Mouse (Mus musculus) erythroblast, embryonic 14.5 days (primary cell): ENCODE measurements around the gene Dnah6.

Experiments used
- GATA1 ChIP-seq: IDR thresholded peaks from 2 replicates; pipeline ENCODE4 v1.6.1; 2012; ENCODE audit warnings: low read length, inconsistent platforms, mixed read lengths
- TAL1 ChIP-seq: IDR thresholded peaks from 3 replicates; pipeline ENCODE4 v1.6.1; 2012; ENCODE audit warnings: low read length, inconsistent platforms, mixed read lengths

DNA sequence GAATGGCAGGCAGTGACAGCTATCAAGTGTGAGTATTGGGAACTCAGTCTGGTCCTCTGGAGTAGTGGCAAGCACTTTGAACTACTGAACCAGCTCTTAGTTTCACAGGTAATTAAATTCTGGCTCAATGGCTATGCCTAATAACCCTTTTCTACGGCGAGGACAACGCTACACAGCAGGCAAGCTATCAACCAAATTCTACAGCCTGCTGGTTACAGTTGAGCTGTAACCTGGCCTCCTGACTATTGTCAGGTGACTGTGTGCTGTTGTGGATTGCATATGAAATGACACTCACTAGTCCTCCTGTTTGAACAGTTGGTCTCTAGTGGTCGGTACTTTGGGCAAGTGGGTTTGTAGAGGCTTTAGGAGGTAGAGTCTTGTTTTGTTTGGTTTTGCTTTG, 162.3 kb downstream of the Dnah6 start:
- no peak for TF ChIP-seq TAL1
- no peak for TF ChIP-seq GATA1
